Mouse (Mus musculus) brain, embryonic 14.5 days (tissue): ENCODE results near the gene Ltb4r1.

Experiments
- CTCF ChIP-seq: fragments of 200-500 bp; IDR thresholded peaks from 2 replicates; pipeline ENCODE4 v1.5.1; 2012; ENCODE audit warnings: inconsistent platforms, mild to moderate bottlenecking, moderate library complexity, borderline replicate concordance; ENCODE audit not compliant: insufficient read depth, insufficient read length; ENCODE audit errors: extremely low read depth
- POLR2A ChIP-seq: fragments of 200-500 bp; IDR thresholded peaks from 2 replicates; pipeline ENCODE4 v1.6.1; 2012; ENCODE audit warnings: mild to moderate bottlenecking, inconsistent platforms, borderline replicate concordance; ENCODE audit not compliant: poor library complexity, insufficient read depth, insufficient read length, severe bottlenecking; ENCODE audit errors: extremely low read depth

- TF ChIP-seq CTCF (no peak), POLR2A (no peak)
Measured at GRCm38 (mm10) chr14:55761163-55761562, 4.6 kb upstream of the Ltb4r1 start, which contains the start of gene Ltb4r2.
